Mouse (Mus musculus) MEL (cell line): ENCODE measurements at regions not wholly inside any gene's neighbourhood (a gene's known extent, or its start where the extent isn't known, plus 50 kb on each side); places are given as distances from the start of the nearest gene placed in this dataset.

Experiments
- ETS1 ChIP-seq: IDR thresholded peaks from 2 replicates; pipeline ENCODE4 v1.6.1; 2012; ENCODE audit warnings: low read depth, mild to moderate bottlenecking, inconsistent platforms, low read length, improper control_type of control experiment, moderate library complexity
- POLR2A ChIP-seq, 2 experiments: IDR thresholded peaks; 2 replicates each; pipeline ENCODE4 v1.6.1; 2011 to 2012; ENCODE audit warnings: low read length in 2 of 2, mild to moderate bottlenecking in 2 of 2, control low read depth in 1 of 2, improper control_type of control experiment in 1 of 2, low read depth in 1 of 2, moderate library complexity in 1 of 2; ENCODE audit not compliant: control insufficient read depth in 1 of 2, insufficient read depth in 1 of 2, poor library complexity in 1 of 2

- no peak for TF ChIP-seq ETS1
- no peak for TF ChIP-seq POLR2A (IDR thresholded peaks at IDR 0.05; ENCODE audit: control insufficient read depth in 1 of 2, insufficient read depth in 1 of 2, low read depth in 1 of 2, low read length in 2 of 2, poor library complexity in 1 of 2)
Observed at GRCm38 (mm10) chr3:62823892-62824291, 219.0 kb upstream of the Gpr149 start.
